Mouse (Mus musculus) limb, embryonic 15.5 days (tissue): ENCODE data around the gene Fgfr2. TPM values are rescaled to one million over a fixed set of nuclear protein-coding genes. Genes with fewer than 3 reads are reported as not detected.

ENCODE experiments used
- ATAC-seq: fragments of 200-750 bp; cut with Nextera tagmentation; 2 replicates; pipeline ENCODE4 v1.8.0; 2017; ENCODE audit warnings: low read depth, moderate TSS enrichment; ENCODE audit not compliant: insufficient number of reproducible peaks, low FRiP score, low TSS enrichment
- H3K27ac ChIP-seq: fragments of 300-500 bp; sonication (generic); 2 replicates; pipeline ENCODE4 v1.5.1; 2015; ENCODE audit warnings: moderate library complexity, mild to moderate bottlenecking, inconsistent platforms
- H3K27me3 ChIP-seq: fragments of 300-500 bp; sonication (generic); 2 replicates; pipeline ENCODE4 v1.6.1; 2015; ENCODE audit warnings: inconsistent platforms
- H3K36me3 ChIP-seq: fragments of 300-500 bp; sonication (generic); 2 replicates; pipeline ENCODE4 v1.6.1; 2015; ENCODE audit warnings: inconsistent platforms
- H3K4me1 ChIP-seq: fragments of 300-500 bp; sonication (generic); 2 replicates; pipeline ENCODE4 v1.6.1; 2015; ENCODE audit warnings: inconsistent platforms
- H3K4me2 ChIP-seq: fragments of 300-500 bp; sonication (generic); 2 replicates; pipeline ENCODE4 v1.6.1; 2015; ENCODE audit warnings: mild to moderate bottlenecking, inconsistent platforms
- H3K4me3 ChIP-seq: fragments of 300-500 bp; sonication (generic); 2 replicates; pipeline ENCODE4 v1.5.1; 2015; ENCODE audit warnings: mild to moderate bottlenecking, inconsistent platforms
- H3K9ac ChIP-seq: fragments of 300-500 bp; sonication (generic); 2 replicates; pipeline ENCODE4 v1.6.1; 2015; ENCODE audit warnings: inconsistent platforms
- H3K9me3 ChIP-seq: fragments of 300-500 bp; sonication (generic); 2 replicates; pipeline ENCODE4 v1.6.1; 2016; ENCODE audit warnings: inconsistent platforms
- WGBS: fragments of 180-500 bp; shearing (Covaris S2); methylation state at CpG from one replicate; pipeline ENCODE4 v1.1.7; 2015; 5-methylcytosine and 5-hydroxymethylcytosine counted together
- polyA plus RNA-seq: library from polyadenylated mRNA; unstranded; fragments of >200 nt; fragmentation: Nextera tagmentation; extraction: Ambion mirVana; gene quantifications from 2 replicates; pipeline ENCODE4 v1.2.1, GENCODE M21; 2015

The Fgfr2 gene
- polyA plus RNA-seq, 1 experiment from 2014 or later: 101 TPM

GRCm38 (mm10) chr7:133035901-133036300, 87.2 kb downstream of the Fgfr2 start:
- H3K4me1 ChIP-seq: peaks cover 47% of the 10 kb centered on the region
- no peak overlapping the region for H3K27ac ChIP-seq

GRCm38 (mm10) chr7:133032589-133033203, 90.5 kb downstream of the Fgfr2 start:
- no peaks in the 10 kb centered on the region for H3K27me3 ChIP-seq
- no peak overlapping the region for H3K4me2 ChIP-seq
- no peak overlapping the region for H3K9ac ChIP-seq
- WGBS: 52% methylated on average over 9 of the region's 9 CpGs
- no peaks in the 10 kb centered on the region for H3K9me3 ChIP-seq
- 0 out of 2 replicates have a peak, but pooled peaks cover 3% of the 10 kb centered on the region for H3K36me3 ChIP-seq
- H3K27ac ChIP-seq: peak overlapping the region; percentile 3; the same call in 1 of the 2 replicates
- peak; percentile 38 for ATAC-seq
- H3K4me3 ChIP-seq: no peak overlapping the region
- peaks cover 34% of the 10 kb centered on the region for H3K4me1 ChIP-seq

More at GRCm38 (mm10) chr7:133035901-133036300, 87.2 kb downstream of the Fgfr2 start:
- no peak for ATAC-seq
- Histone ChIP-seq H3K4me3 (no peak overlapping the region), H3K9me3 (no peaks in the 10 kb centered on the region), H3K36me3 (no peaks in the 10 kb centered on the region), H3K9ac (no peak overlapping the region), H3K27me3 (no peaks in the 10 kb centered on the region), H3K4me2 (no peak overlapping the region)

GRCm38 (mm10) chr7:133029496-133030047, 93.6 kb downstream of the Fgfr2 start:
- Histone ChIP-seq H3K9ac (no peak overlapping the region), H3K4me1 (peaks cover 35% of the 10 kb centered on the region), H3K27ac (no peak overlapping the region), H3K27me3 (no peaks in the 10 kb centered on the region), H3K4me2 (no peak overlapping the region), H3K36me3 (0 out of 2 replicates have a peak, but pooled peaks cover 3% of the 10 kb centered on the region), H3K4me3 (no peak overlapping the region), H3K9me3 (no peaks in the 10 kb centered on the region)
- ATAC-seq: no peak
- WGBS: 74% methylated on average over 8 of the region's 8 CpGs

GRCm38 (mm10) chr7:133029004-133029403, 94.1 kb downstream of the Fgfr2 start:
- ATAC-seq: no peak
- no peaks in the 10 kb centered on the region for H3K9me3 ChIP-seq
- WGBS: 81% methylated on average over 8 of the region's 8 CpGs

GRCm38 (mm10) chr7:133027930-133028329, 95.2 kb downstream of the Fgfr2 start:
- Histone ChIP-seq H3K9ac (no peak overlapping the region), H3K36me3 (0 out of 2 replicates have a peak, but pooled peaks cover 3% of the 10 kb centered on the region), H3K4me1 (peaks cover 24% of the 10 kb centered on the region), H3K27ac (no peak overlapping the region), H3K9me3 (no peaks in the 10 kb centered on the region), H3K27me3 (no peaks in the 10 kb centered on the region), H3K4me3 (no peak overlapping the region), H3K4me2 (no peak overlapping the region)
- ATAC-seq: no peak
- WGBS: 88% methylated on average over 4 of the region's 4 CpGs

More at GRCm38 (mm10) chr7:133029004-133029403, 94.1 kb downstream of the Fgfr2 start:
- Histone ChIP-seq H3K4me1 (peaks cover 30% of the 10 kb centered on the region), H3K4me3 (no peak overlapping the region), H3K27ac (no peak overlapping the region), H3K4me2 (no peak overlapping the region), H3K27me3 (no peaks in the 10 kb centered on the region), H3K36me3 (0 out of 2 replicates have a peak, but pooled peaks cover 3% of the 10 kb centered on the region), H3K9ac (no peak overlapping the region)

GRCm38 (mm10) chr7:133024694-133025093, 98.5 kb downstream of the Fgfr2 start:
- Histone ChIP-seq H3K27me3 (no peaks in the 10 kb centered on the region), H3K9ac (no peak overlapping the region), H3K36me3 (0 out of 2 replicates have a peak, but pooled peaks cover 3% of the 10 kb centered on the region), H3K27ac (peak overlapping the region; percentile 55), H3K4me1 (peaks cover 33% of the 10 kb centered on the region), H3K4me3 (no peak overlapping the region), H3K9me3 (no peaks in the 10 kb centered on the region), H3K4me2 (no peak overlapping the region)
- ATAC-seq: 0 out of 2 replicates have a peak, but pooled peaks have one; percentile 22
- 34% methylated on average over 1 of the region's 1 CpGs for WGBS

GRCm38 (mm10) chr7:133019481-133020020, 103.6 kb downstream of the Fgfr2 start:
- 30% methylated on average over 6 of the region's 6 CpGs for WGBS
- Histone ChIP-seq H3K4me2 (no peak overlapping the region), H3K4me1 (peaks cover 35% of the 10 kb centered on the region), H3K9me3 (no peaks in the 10 kb centered on the region), H3K9ac (no peak overlapping the region), H3K36me3 (no peaks in the 10 kb centered on the region; the same call in 1 of the 2 replicates), H3K27ac (no peak overlapping the region), H3K4me3 (no peak overlapping the region), H3K27me3 (no peaks in the 10 kb centered on the region)
- no peak for ATAC-seq

GRCm38 (mm10) chr7:133018961-133019360, 104.2 kb downstream of the Fgfr2 start:
- 75% methylated on average over 7 of the region's 7 CpGs for WGBS
- no peaks in the 10 kb centered on the region for H3K9me3 ChIP-seq
- H3K27ac ChIP-seq: no peak overlapping the region
- H3K4me1 ChIP-seq: peaks cover 41% of the 10 kb centered on the region
- H3K36me3 ChIP-seq: peaks cover 3% of the 10 kb centered on the region; the same call in 1 of the 2 replicates
- no peak overlapping the region for H3K4me2 ChIP-seq
- no peak for ATAC-seq
- no peak overlapping the region for H3K9ac ChIP-seq
- no peak overlapping the region for H3K4me3 ChIP-seq
- H3K27me3 ChIP-seq: no peaks in the 10 kb centered on the region

GRCm38 (mm10) chr7:133015416-133016070, 107.6 kb downstream of the Fgfr2 start:
- Histone ChIP-seq H3K9me3 (no peaks in the 10 kb centered on the region), H3K4me1 (peaks cover 62% of the 10 kb centered on the region), H3K4me3 (no peak overlapping the region), H3K9ac (no peak overlapping the region), H3K4me2 (no peak overlapping the region), H3K36me3 (peaks cover 5% of the 10 kb centered on the region; the same call in 1 of the 2 replicates), H3K27me3 (no peaks in the 10 kb centered on the region), H3K27ac (peak overlapping the region; percentile 17; the same call in 1 of the 2 replicates)
- ATAC-seq: 0 out of 2 replicates have a peak, but pooled peaks have one; percentile 20
- WGBS: 47% methylated on average over 7 of the region's 7 CpGs

- no peak for ATAC-seq
- H3K27me3 ChIP-seq: no peaks in the 10 kb centered on the region
- 91% methylated on average over 14 of the region's 14 CpGs for WGBS
- H3K9ac ChIP-seq: no peak overlapping the region
- H3K9me3 ChIP-seq: no peaks in the 10 kb centered on the region
- H3K27ac ChIP-seq: no peak overlapping the region
- H3K4me2 ChIP-seq: no peak overlapping the region
- peaks cover 5% of the 10 kb centered on the region; the same call in 1 of the 2 replicates for H3K36me3 ChIP-seq
- H3K4me1 ChIP-seq: peaks cover 56% of the 10 kb centered on the region
- no peak overlapping the region for H3K4me3 ChIP-seq
These were observed 108.5 kb downstream of the Fgfr2 start for GRCm38 (mm10) chr7:133014631-133015030.

GRCm38 (mm10) chr7:133013923-133014322, 109.2 kb downstream of the Fgfr2 start:
- H3K4me3 ChIP-seq: no peak overlapping the region
- H3K27ac ChIP-seq: no peak overlapping the region
- no peaks in the 10 kb centered on the region for H3K27me3 ChIP-seq
- H3K4me1 ChIP-seq: peaks cover 49% of the 10 kb centered on the region
- no peaks in the 10 kb centered on the region for H3K9me3 ChIP-seq
- H3K9ac ChIP-seq: no peak overlapping the region
- H3K36me3 ChIP-seq: peaks cover 5% of the 10 kb centered on the region; the same call in 1 of the 2 replicates
- H3K4me2 ChIP-seq: no peak overlapping the region
- ATAC-seq: no peak
- WGBS: 95% methylated on average over 10 of the region's 10 CpGs
